Mouse (Mus musculus): ENCODE data around the gene Cct8.

The Cct8 gene

GRCm38 (mm10) chr16:87445110-87445509 is 50.6 kb downstream of the Cct8 start:
- DNase-seq (ENCODE audit: low read depth, low spot score) = no peak

GRCm38 (mm10) chr16:87444071-87444470 is 51.6 kb downstream of the Cct8 start:
- DNase-seq (ENCODE audit: low read depth, low spot score) = no peak

- no peak for DNase-seq (ENCODE audit: low read depth, low spot score)
These were observed 52.4 kb downstream of the Cct8 start for GRCm38 (mm10) chr16:87443245-87443644.

- no peak for DNase-seq (ENCODE audit: low read depth, low spot score)
These were observed 53.4 kb downstream of the Cct8 start for GRCm38 (mm10) chr16:87442291-87442690.

- no peak for DNase-seq (ENCODE audit: low read depth, low spot score)
These were observed 54.6 kb downstream of the Cct8 start for GRCm38 (mm10) chr16:87441089-87441488.

- DNase-seq (ENCODE audit: low read depth, low spot score) = peak; percentile 90
These were observed 55.4 kb downstream of the Cct8 start, which contains the start of gene Rwdd2b for GRCm38 (mm10) chr16:87440184-87440686. TSS of gene Rwdd2b (minus strand) at chr16:87440573.

GRCm38 (mm10) chr16:87438697-87439096 is 57.0 kb downstream of the Cct8 start:
- no peak for DNase-seq (ENCODE audit: low read depth, low spot score)

- DNase-seq (ENCODE audit: low read depth, low spot score) = no peak
These were observed 58.6 kb downstream of the Cct8 start for GRCm38 (mm10) chr16:87437096-87437495.

- no peak for DNase-seq (ENCODE audit: low read depth, low spot score)
These were observed 60.1 kb downstream of the Cct8 start for GRCm38 (mm10) chr16:87435411-87436205.

- DNase-seq (ENCODE audit: low read depth, low spot score) = no peak
These were observed 60.7 kb downstream of the Cct8 start for GRCm38 (mm10) chr16:87434946-87435345.

- no peak for DNase-seq (ENCODE audit: low read depth, low spot score)
These were observed 61.4 kb downstream of the Cct8 start for GRCm38 (mm10) chr16:87434266-87434665.
